Mouse (Mus musculus): ENCODE measurements around the gene Tcf7l1.
"Not testable (repeated sequence)": the region's sequence is repeated elsewhere in the genome, so short reads cannot be mapped to it uniquely, and the experiment has no call there.

Tcf7l1 gene

GRCm38 (mm10) chr6:72788892-72789699 is at the start of gene Tcf7l1:
Tcf7l1 (minus strand) TSS chr6:72789254.
- DNase-seq (ENCODE audit: low spot score in 2 of 2), result peak; percentile 88 to 92

- no peak for DNase-seq (ENCODE audit: low spot score in 2 of 2)
Measured at GRCm38 (mm10) chr6:72837756-72838155, 48.7 kb upstream of the Tcf7l1 start.

GRCm38 (mm10) chr6:72834518-72834917 is 45.5 kb upstream of the Tcf7l1 start:
- DNase-seq (ENCODE audit: low spot score in 2 of 2), result no peak

- DNase-seq (ENCODE audit: low spot score in 2 of 2), result no peak
Measured at GRCm38 (mm10) chr6:72831858-72832257, 42.8 kb upstream of the Tcf7l1 start.

- DNase-seq (ENCODE audit: low spot score in 2 of 2), result peak; percentile 31 to 44
Measured at GRCm38 (mm10) chr6:72831276-72831675, 42.2 kb upstream of the Tcf7l1 start.

- DNase-seq (ENCODE audit: low spot score in 2 of 2), result no peak
Measured at GRCm38 (mm10) chr6:72828857-72829256, 39.8 kb upstream of the Tcf7l1 start.

GRCm38 (mm10) chr6:72828037-72828436 is 39.0 kb upstream of the Tcf7l1 start:
- not testable (repeated sequence) for DNase-seq (ENCODE audit: low spot score in 2 of 2)

- no peak for DNase-seq (ENCODE audit: low spot score in 2 of 2)
Measured at GRCm38 (mm10) chr6:72825762-72826161, 36.7 kb upstream of the Tcf7l1 start.

- DNase-seq (ENCODE audit: low spot score in 2 of 2), result peak; percentile 10 to 32
Measured at GRCm38 (mm10) chr6:72824971-72825737, 36.1 kb upstream of the Tcf7l1 start.

- no peak for DNase-seq (ENCODE audit: low spot score in 2 of 2)
Measured at GRCm38 (mm10) chr6:72813456-72813855, 24.4 kb upstream of the Tcf7l1 start.

GRCm38 (mm10) chr6:72810248-72810647 is 21.2 kb upstream of the Tcf7l1 start:
- no peak for DNase-seq (ENCODE audit: low spot score in 2 of 2)

GRCm38 (mm10) chr6:72809522-72810149 is 20.6 kb upstream of the Tcf7l1 start:
- DNase-seq (ENCODE audit: low spot score in 2 of 2), result no peak

GRCm38 (mm10) chr6:72808342-72808741 is 19.3 kb upstream of the Tcf7l1 start:
- no peak for DNase-seq (ENCODE audit: low spot score in 2 of 2)

- DNase-seq (ENCODE audit: low spot score in 2 of 2), result no peak
Measured at GRCm38 (mm10) chr6:72803669-72804068, 14.6 kb upstream of the Tcf7l1 start.

GRCm38 (mm10) chr6:72802119-72802518 is 13.1 kb upstream of the Tcf7l1 start:
- DNase-seq (ENCODE audit: low spot score in 2 of 2), result peak in 1 of 2 experiments; percentile 26

- no peak for DNase-seq (ENCODE audit: low spot score in 2 of 2)
Measured at GRCm38 (mm10) chr6:72800641-72801040, 11.6 kb upstream of the Tcf7l1 start.

GRCm38 (mm10) chr6:72797763-72798162 is 8.7 kb upstream of the Tcf7l1 start:
- no peak for DNase-seq (ENCODE audit: low spot score in 2 of 2)

- DNase-seq (ENCODE audit: low spot score in 2 of 2), result no peak
Measured at GRCm38 (mm10) chr6:72795444-72795843, 6.4 kb upstream of the Tcf7l1 start.

- no peak for DNase-seq (ENCODE audit: low spot score in 2 of 2)
Measured at GRCm38 (mm10) chr6:72794870-72795269, 5.8 kb upstream of the Tcf7l1 start.

GRCm38 (mm10) chr6:72792641-72793040 is 3.6 kb upstream of the Tcf7l1 start:
- no peak for DNase-seq (ENCODE audit: low spot score in 2 of 2)

- DNase-seq (ENCODE audit: low spot score in 2 of 2), result peak; percentile 47 to 53
Measured at GRCm38 (mm10) chr6:72787948-72788891, 834 bp downstream of the Tcf7l1 start.
